Mouse (Mus musculus) limb, embryonic 15.5 days (tissue): Measurements from ENCODE around the gene Nynrin. TPM values are rescaled to one million over a fixed set of nuclear protein-coding genes. Genes with fewer than 3 reads are reported as not detected.
A peak's percentile ranks its signal among the peaks of the same experiment; 100 is the strongest.

Source experiments
- ATAC-seq: fragments of 200-750 bp; cut with Nextera tagmentation; 2 replicates; pipeline ENCODE4 v1.8.0; 2017; ENCODE audit warnings: low read depth, moderate TSS enrichment; ENCODE audit not compliant: insufficient number of reproducible peaks, low FRiP score, low TSS enrichment
- H3K27ac ChIP-seq: fragments of 300-500 bp; sonication (generic); 2 replicates; pipeline ENCODE4 v1.5.1; 2015; ENCODE audit warnings: moderate library complexity, mild to moderate bottlenecking, inconsistent platforms
- H3K27me3 ChIP-seq: fragments of 300-500 bp; sonication (generic); 2 replicates; pipeline ENCODE4 v1.6.1; 2015; ENCODE audit warnings: inconsistent platforms
- H3K36me3 ChIP-seq: fragments of 300-500 bp; sonication (generic); 2 replicates; pipeline ENCODE4 v1.6.1; 2015; ENCODE audit warnings: inconsistent platforms
- H3K4me1 ChIP-seq: fragments of 300-500 bp; sonication (generic); 2 replicates; pipeline ENCODE4 v1.6.1; 2015; ENCODE audit warnings: inconsistent platforms
- H3K4me2 ChIP-seq: fragments of 300-500 bp; sonication (generic); 2 replicates; pipeline ENCODE4 v1.6.1; 2015; ENCODE audit warnings: mild to moderate bottlenecking, inconsistent platforms
- H3K4me3 ChIP-seq: fragments of 300-500 bp; sonication (generic); 2 replicates; pipeline ENCODE4 v1.5.1; 2015; ENCODE audit warnings: mild to moderate bottlenecking, inconsistent platforms
- H3K9ac ChIP-seq: fragments of 300-500 bp; sonication (generic); 2 replicates; pipeline ENCODE4 v1.6.1; 2015; ENCODE audit warnings: inconsistent platforms
- H3K9me3 ChIP-seq: fragments of 300-500 bp; sonication (generic); 2 replicates; pipeline ENCODE4 v1.6.1; 2016; ENCODE audit warnings: inconsistent platforms
- WGBS: fragments of 180-500 bp; shearing (Covaris S2); methylation state at CpG from one replicate; pipeline ENCODE4 v1.1.7; 2015; 5-methylcytosine and 5-hydroxymethylcytosine counted together
- polyA plus RNA-seq: library from polyadenylated mRNA; unstranded; fragments of >200 nt; fragmentation: Nextera tagmentation; extraction: Ambion mirVana; gene quantifications from 2 replicates; pipeline ENCODE4 v1.2.1, GENCODE M21; 2015

The Nynrin gene
- polyA plus RNA-seq, 1 experiment from 2014 or later: 25.5 TPM

DNA sequence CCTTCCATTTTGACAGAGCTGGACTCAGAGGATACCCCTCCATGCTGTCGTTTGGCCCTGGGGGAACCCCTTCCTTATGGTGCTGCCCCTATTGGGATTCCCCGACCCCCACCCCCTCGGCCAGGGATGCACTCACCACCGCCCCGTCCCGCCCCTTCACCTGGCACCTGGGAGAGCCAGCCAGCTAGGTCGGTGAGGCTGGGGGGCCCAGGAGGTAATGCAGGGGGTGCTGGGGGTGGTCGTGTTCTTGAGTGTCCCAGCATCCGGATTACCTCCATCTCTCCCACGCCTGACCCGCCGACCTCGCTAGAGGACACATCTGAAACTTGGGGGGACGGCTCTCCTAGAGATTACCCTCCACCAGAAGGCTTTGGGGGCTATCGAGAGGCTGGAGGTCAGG is 27.7 kb upstream of the Nynrin start:
- Histone ChIP-seq H3K4me1 (peaks cover 49% of the 10 kb centered on the region), H3K9me3 (no peaks in the 10 kb centered on the region), H3K4me2 (peak overlapping the region; percentile 75), H3K9ac (peak overlapping the region; percentile 82; the same call in 1 of the 2 replicates), H3K27ac (peak overlapping the region; percentile 99), H3K27me3 (no peaks in the 10 kb centered on the region), H3K4me3 (peak overlapping the region; percentile 72), H3K36me3 (peaks cover 41% of the 10 kb centered on the region)
- ATAC-seq: no peak
- WGBS: 3% methylated on average over 15 of the region's 15 CpGs

DNA sequence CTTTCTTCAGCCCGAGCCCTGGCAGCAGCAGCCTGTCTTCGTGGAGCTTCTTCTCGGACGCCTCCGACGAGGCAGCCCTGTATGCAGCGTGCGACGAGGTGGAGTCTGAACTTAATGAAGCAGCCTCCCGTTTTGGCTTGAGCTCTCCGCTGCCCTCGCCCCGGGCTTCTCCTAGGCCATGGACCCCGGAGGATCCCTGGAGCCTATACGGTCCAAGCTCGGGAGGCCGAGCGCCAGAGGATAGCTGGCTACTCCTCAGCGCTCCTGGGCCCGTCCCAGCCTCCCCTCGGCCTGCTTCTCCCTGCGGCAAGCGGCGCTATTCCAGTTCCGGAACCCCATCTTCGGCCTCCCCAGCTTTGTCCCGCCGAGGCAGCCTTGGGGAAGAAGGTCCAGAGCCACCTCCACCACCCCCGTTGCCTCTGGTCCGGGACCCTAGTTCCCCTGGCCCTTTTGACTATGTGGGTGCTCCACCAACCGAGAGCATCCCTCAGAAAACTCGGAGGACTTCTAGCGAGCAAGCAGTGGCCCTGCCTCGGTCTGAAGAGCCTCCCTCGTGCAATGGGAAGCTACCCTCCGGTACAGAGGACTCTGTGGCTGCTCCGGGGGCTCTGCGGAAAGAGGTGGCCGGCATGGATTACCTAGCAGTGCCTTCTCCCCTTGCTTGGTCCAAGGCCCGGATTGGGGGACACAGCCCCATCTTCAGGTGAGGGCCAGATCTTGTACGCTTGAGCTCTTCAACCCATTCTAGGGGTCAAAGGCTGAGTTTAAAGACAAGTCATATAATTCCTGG is 27.1 kb upstream of the Nynrin start:
- Histone ChIP-seq H3K36me3 (peaks cover 47% of the 10 kb centered on the region), H3K27ac (peak overlapping the region; percentile 99)

DNA sequence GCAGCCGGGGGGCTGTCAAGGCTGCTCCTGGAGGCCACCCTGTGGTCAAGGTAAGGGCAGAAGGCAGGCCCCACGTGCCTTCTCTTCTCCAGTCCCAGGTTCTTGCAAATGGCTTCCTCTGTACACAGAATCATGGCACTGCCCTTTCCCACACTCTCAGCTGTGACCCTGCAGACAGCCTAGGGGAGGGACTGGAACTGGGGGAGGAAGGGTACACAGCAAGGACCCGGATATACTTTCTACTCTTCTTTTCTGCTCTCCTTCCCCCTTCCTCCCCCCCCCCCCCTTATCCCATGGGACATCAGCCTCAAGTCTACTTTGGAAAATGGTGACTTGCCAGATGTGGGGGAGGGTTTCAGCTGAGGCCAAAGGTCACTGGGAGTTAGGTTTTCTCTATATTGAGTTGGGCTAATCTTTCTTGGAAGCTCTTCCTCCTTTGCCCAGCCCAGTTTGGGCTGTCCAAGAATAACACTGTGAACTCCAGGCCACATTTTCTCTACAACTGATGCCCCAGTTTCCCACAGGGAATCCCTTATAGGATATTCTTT is 25.0 kb upstream of the Nynrin start:
- no peak overlapping the region for H3K4me3 ChIP-seq
- WGBS: 47% methylated on average over 3 of the region's 3 CpGs

More for the DNA sequence above, 27.1 kb upstream of the Nynrin start:
- Histone ChIP-seq H3K4me2 (peak overlapping the region; percentile 75), H3K4me1 (peaks cover 49% of the 10 kb centered on the region), H3K27me3 (no peaks in the 10 kb centered on the region), H3K9me3 (no peaks in the 10 kb centered on the region), H3K9ac (peak overlapping the region; percentile 82), H3K4me3 (peak overlapping the region; percentile 72)
- no peak for ATAC-seq
- WGBS: 13% methylated on average over 41 of the region's 41 CpGs

DNA sequence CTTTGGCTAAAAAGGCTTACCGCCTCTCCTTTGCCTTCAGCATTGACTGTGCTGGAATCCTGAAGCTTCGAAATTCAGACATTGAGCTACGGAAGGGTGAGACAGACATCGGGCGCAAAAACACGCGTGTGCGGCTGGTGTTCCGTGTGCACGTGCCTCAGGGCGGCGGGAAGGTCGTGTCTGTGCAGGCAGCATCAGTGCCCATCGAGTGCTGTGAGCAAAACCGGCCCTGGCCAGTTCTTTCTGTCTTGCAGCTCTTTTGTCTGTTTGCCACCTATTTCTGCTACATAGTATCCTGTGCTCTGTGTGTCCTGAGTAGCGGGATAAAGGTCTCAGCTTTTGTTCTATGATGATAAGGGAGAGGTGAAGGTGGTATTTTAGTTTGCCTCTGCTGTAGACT is 24.0 kb upstream of the Nynrin start:
- Histone ChIP-seq H3K4me3 (no peak overlapping the region), H3K9me3 (no peaks in the 10 kb centered on the region), H3K27ac (no peak overlapping the region), H3K27me3 (no peaks in the 10 kb centered on the region), H3K4me2 (no peak overlapping the region), H3K4me1 (peaks cover 60% of the 10 kb centered on the region), H3K9ac (no peak overlapping the region), H3K36me3 (peaks cover 63% of the 10 kb centered on the region)
- no peak for ATAC-seq
- WGBS: 85% methylated on average over 16 of the region's 16 CpGs

More for the DNA sequence above, 25.0 kb upstream of the Nynrin start:
- H3K9me3 ChIP-seq: no peaks in the 10 kb centered on the region
- 0 out of 2 replicates have a peak overlapping the region, but pooled peaks have one; percentile 26 for H3K4me2 ChIP-seq
- peaks cover 60% of the 10 kb centered on the region for H3K36me3 ChIP-seq
- ATAC-seq: no peak
- no peaks in the 10 kb centered on the region for H3K27me3 ChIP-seq
- 0 out of 2 replicates have a peak overlapping the region, but pooled peaks have one; percentile 17 for H3K27ac ChIP-seq
- no peak overlapping the region for H3K9ac ChIP-seq
- peaks cover 56% of the 10 kb centered on the region for H3K4me1 ChIP-seq

DNA sequence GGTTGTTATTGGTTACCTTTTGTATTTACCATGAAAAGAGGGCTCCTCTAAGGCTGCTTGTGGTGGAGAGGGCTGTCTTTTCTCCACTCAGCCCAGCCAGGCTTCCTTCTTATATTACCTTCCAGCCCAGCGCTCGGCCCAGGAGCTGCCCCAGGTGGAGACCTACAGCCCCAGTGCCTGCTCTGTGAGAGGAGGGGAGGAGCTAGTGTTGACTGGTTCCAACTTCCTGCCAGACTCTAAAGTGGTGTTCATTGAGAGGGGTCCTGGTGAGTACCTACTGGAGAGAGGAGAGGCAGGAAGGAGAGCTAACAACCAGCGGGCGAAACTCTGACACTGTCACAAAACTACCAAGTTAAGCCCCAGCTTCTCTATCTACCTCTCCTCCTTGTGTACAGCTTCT is 23.5 kb upstream of the Nynrin start:
- no peaks in the 10 kb centered on the region for H3K9me3 ChIP-seq
- no peak for ATAC-seq
- H3K4me1 ChIP-seq: peaks cover 65% of the 10 kb centered on the region
- 77% methylated on average over 4 of the region's 4 CpGs for WGBS
- no peak overlapping the region for H3K27ac ChIP-seq
- H3K9ac ChIP-seq: no peak overlapping the region
- no peak overlapping the region for H3K4me3 ChIP-seq
- no peaks in the 10 kb centered on the region for H3K27me3 ChIP-seq
- H3K36me3 ChIP-seq: peaks cover 63% of the 10 kb centered on the region
- no peak overlapping the region for H3K4me2 ChIP-seq

DNA sequence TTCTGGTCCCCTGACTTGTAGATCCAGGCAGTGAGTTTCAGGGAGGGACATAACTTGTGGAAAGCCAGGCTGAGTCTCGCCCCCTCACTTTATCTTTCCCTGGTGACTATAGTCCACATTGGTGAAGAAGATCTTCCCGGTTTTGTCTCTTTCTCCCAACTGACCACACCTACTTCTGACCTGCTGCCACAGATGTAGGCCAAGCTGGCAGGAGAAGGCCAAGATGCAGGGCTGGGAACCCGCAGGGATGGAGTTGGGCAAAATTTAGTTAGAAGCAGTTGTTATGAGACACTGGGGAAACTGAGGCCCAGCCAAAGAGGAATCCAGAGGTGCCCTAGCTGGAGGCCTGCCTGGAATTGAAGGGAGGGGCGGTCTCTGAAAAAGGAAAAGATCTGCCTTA is 20.7 kb upstream of the Nynrin start:
- H3K27ac ChIP-seq: 0 out of 2 replicates have a peak overlapping the region, but pooled peaks have one; percentile 33
- no peaks in the 10 kb centered on the region for H3K27me3 ChIP-seq
- H3K4me2 ChIP-seq: no peak overlapping the region
- H3K4me3 ChIP-seq: no peak overlapping the region
- H3K4me1 ChIP-seq: peaks cover 53% of the 10 kb centered on the region
- 83% methylated on average over 4 of the region's 4 CpGs for WGBS
- H3K36me3 ChIP-seq: peaks cover 52% of the 10 kb centered on the region
- no peaks in the 10 kb centered on the region for H3K9me3 ChIP-seq
- no peak overlapping the region for H3K9ac ChIP-seq
- ATAC-seq: no peak

DNA sequence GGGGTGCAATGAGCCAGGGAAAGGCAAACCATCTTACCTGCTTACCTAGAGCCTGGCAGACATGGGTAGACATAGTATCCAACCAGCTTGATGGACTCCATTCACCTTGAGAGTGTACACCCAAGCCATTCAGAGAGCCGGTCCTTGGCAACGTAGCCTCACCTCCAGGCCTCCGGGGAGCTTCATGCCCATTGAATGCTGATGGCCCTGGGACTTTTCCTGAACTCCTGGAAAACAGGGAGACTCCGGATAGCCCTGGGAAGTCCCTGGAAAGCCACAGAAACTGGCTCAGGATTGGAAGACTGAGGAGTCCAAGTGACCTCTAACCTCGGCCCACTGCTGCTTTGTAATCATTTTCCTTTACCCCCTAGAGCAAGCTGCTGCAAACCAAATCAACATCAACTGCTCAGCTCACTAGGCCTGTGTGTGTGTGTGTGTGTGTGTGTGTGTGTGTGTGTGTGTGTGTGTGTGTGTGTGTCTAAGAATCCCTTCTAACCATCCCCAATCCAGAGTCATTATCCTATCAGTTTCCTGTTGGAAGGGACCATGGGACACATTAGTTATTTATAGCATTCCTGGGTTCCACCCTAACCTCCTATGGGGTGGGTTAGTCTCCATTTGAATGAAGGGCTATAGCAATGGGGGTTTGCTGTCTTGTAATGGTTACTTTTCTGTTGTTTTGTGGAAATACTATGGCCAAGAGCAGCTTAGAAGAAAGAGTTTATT is 18.8 kb upstream of the Nynrin start:
- H3K27ac ChIP-seq: no peak overlapping the region
- no peak overlapping the region for H3K9ac ChIP-seq
- no peaks in the 10 kb centered on the region for H3K27me3 ChIP-seq
- H3K9me3 ChIP-seq: no peaks in the 10 kb centered on the region
- peaks cover 42% of the 10 kb centered on the region for H3K4me1 ChIP-seq
- WGBS: 72% methylated on average over 5 of the region's 5 CpGs
- no peak overlapping the region for H3K4me2 ChIP-seq
- peaks cover 34% of the 10 kb centered on the region for H3K36me3 ChIP-seq
- H3K4me3 ChIP-seq: no peak overlapping the region
- no peak for ATAC-seq

DNA sequence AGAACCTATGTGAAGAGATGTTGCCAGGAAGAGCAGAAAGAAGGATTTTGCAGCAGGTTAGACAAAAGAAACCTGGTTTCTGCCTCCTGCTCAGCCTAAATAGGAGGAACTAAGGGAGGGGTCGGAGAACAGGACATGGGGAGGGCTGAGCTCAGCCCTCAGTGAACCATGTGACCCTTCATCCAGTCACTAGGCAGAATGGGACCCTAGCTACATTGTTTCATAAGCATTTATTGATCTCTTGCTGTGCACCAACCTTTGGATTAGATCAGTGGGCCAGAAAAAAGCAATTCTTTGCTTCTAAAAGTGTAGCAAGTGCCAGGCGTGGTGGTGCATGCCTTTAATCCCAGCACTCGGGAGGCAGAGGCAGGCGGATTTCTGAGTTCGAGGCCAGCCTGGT is 15.5 kb upstream of the Nynrin start:
- Histone ChIP-seq H3K36me3 (peaks cover 7% of the 10 kb centered on the region; the same call in 1 of the 2 replicates), H3K4me1 (peaks cover 29% of the 10 kb centered on the region), H3K27ac (no peak overlapping the region), H3K27me3 (no peaks in the 10 kb centered on the region), H3K4me3 (no peak overlapping the region), H3K9me3 (no peaks in the 10 kb centered on the region), H3K9ac (no peak overlapping the region), H3K4me2 (no peak overlapping the region)
- WGBS: 89% methylated on average over 5 of the region's 5 CpGs
- no peak for ATAC-seq

DNA sequence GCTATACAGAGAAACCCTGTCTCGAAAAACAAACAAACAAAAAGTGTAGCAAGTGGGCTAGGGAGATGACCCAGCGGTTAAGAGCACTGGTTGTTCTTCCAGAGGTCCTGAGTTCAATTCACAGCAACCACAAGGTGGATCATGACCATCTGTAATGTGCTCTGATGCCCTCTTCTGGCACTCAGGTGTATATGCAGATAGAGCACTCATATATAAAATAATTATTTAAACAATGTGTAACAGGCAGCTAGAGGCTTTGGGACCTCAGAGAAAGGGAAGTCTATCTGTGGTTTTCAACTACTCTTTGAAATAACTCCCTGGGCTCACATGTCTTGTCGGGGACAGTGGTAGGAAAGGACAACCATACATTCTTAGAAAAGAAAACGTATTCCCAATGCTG is 15.1 kb upstream of the Nynrin start:
- H3K4me2 ChIP-seq: no peak overlapping the region
- peaks cover 25% of the 10 kb centered on the region for H3K4me1 ChIP-seq
- peaks cover 3% of the 10 kb centered on the region; the same call in 1 of the 2 replicates for H3K36me3 ChIP-seq
- no peak for ATAC-seq
- no peak overlapping the region for H3K9ac ChIP-seq
- no peaks in the 10 kb centered on the region for H3K9me3 ChIP-seq
- WGBS: 87% methylated on average over 4 of the region's 4 CpGs
- H3K27ac ChIP-seq: no peak overlapping the region
- H3K4me3 ChIP-seq: no peak overlapping the region
- H3K27me3 ChIP-seq: no peaks in the 10 kb centered on the region

DNA sequence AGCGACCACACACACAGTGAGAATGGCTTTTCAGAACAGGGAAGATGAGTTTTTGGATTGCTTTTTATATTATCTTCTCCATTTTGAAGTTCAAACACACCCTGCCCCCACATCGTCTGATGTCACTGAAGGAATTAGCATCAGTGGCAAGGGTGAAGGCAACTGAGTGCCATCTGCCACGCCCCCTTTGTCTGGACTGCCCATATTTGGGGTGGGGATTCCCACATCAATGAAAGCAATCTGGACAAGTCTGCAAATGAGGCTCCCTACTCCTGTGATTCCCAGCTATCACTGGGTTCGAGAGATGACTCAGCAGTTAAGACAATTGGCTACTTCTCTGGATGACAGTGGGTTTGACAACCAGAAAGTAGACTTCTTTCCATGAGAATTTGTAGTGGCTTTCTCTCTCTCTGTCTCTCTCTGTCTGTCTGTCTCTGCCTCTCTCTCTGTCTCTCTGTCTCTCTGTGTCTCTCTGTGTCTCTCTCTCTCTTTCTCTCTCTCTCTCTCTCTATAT is 12.9 kb upstream of the Nynrin start:
- Histone ChIP-seq H3K9ac (no peak overlapping the region), H3K4me3 (no peak overlapping the region), H3K27me3 (no peaks in the 10 kb centered on the region), H3K4me1 (peaks cover 4% of the 10 kb centered on the region; the same call in 1 of the 2 replicates), H3K27ac (no peak overlapping the region), H3K36me3 (no peaks in the 10 kb centered on the region), H3K9me3 (no peaks in the 10 kb centered on the region), H3K4me2 (no peak overlapping the region)
- ATAC-seq: no peak
- 64% methylated on average over 4 of the region's 4 CpGs for WGBS

DNA sequence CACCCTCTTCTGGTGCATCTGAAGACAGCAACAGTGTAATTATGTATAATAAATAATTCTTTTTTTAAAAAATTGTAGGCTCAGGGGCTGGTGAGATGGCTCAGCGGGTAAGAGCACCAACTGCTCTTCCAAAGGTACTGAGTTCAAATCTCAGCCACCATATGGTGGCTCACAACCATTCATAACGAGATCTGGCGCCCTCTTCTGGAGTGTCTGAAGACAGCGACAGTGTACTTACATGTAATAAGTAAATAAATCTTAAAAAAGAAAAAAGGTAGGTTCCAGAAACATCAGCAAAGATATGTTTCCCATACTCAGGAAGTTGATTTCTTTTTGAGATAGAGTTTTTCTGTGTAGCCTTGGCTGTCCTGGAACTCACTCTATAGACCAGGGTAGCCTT is 11.0 kb upstream of the Nynrin start:
- Histone ChIP-seq H3K27ac (no peak overlapping the region), H3K27me3 (no peaks in the 10 kb centered on the region), H3K4me2 (no peak overlapping the region), H3K4me3 (no peak overlapping the region), H3K36me3 (no peaks in the 10 kb centered on the region), H3K9me3 (no peaks in the 10 kb centered on the region), H3K9ac (no peak overlapping the region), H3K4me1 (no peaks in the 10 kb centered on the region)
- ATAC-seq: no peak
- WGBS: 76% methylated on average over 4 of the region's 4 CpGs
